Mouse (Mus musculus) lung, postnatal 36 days (tissue): ENCODE measurements around the gene Zbtb1.

Experiments used
- DNase-seq: peaks from one replicate; pipeline ENCODE4 v3.0.0; 2022; ENCODE audit warnings: mixed read lengths

The Zbtb1 gene

GRCm38 (mm10) chr12:76369206-76369977 lies 674 bp upstream of the Zbtb1 start, which contains the start of gene Zbtb25:
Zbtb25 (minus strand) TSS chr12:76369602.
- peak; percentile 80 for DNase-seq

DNA sequence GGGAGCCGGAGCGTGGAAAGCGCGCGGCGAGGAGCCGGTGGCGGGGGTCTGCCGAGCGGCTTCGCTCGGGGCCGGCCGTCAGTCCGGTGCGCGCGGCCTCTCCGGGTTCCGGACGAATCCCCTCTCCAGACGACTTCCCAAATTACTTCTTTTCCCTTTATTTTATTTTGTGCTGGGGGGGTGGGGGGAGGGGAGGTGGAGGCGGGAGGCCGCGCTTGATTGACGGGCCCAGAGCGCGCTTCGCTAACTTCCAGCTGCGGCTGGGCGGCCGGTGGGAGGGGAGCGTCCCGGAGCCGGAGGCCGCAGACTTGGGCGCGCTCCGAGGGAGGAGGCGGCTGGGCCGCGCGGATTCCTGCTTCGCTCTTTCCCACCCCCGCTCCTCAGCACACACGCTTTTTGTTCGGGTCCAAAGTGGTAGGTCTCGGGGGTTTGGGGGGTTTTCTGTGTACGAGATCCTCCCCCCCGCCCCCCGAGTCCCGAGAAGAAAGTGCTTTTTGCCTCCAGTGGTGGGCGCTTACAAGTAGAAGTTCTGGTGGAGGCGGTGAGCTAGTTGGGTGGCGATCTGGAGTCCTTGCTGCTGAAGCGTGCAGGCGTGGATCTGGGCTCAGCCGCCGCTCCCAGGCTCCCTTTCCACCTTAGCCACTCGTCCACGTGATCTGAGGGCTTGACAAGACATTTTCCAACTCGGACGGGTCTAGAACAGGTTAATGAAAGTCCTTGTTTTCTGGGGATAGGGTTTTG lies 935 bp downstream of the Zbtb1 start:
- peak; percentile 80 for DNase-seq

DNA sequence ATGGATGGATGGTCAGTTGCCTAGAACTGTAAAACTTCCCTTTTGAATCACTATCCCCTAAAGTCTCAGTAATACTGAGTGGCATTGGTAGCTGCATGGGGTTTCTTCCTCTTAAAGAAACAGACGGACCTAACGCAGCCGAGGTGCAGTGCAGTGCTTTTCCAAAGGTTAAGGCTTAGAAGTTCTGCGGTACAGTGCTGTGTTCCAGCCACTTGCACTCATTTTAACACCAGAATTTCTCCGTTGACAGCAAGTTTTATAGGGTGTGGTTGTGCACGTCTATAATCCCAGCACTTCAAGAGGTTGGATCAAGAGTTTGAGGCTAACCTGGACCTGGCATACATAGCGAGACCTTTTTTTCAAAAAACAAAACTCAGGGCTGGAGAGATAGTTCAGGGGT lies 2.0 kb downstream of the Zbtb1 start:
- no peak for DNase-seq

GRCm38 (mm10) chr12:76372881-76373818 lies 3.1 kb downstream of the Zbtb1 start:
- DNase-seq: no peak

DNA sequence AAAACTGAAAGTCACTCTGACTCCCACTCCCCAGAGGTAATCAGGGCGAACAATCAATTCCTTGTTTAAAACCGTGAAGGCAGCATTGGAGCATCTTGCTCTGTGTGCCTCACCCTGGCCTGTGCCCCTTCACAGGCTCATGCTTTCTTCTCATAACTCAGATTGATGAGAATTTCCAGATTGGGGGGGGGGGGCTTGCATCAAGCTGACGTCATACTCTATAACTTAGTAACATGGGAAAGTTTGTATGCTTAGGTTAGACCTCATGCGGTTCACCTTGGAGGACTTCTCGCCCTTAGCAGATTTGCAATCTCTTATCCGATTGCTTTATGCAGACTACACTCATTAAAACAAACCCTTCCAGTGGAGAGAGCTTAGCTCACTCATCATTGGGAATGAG lies 3.9 kb downstream of the Zbtb1 start:
- DNase-seq: no peak

- no peak for DNase-seq
Measured at GRCm38 (mm10) chr12:76374911-76375310, 4.8 kb downstream of the Zbtb1 start.

- DNase-seq: no peak
Measured at GRCm38 (mm10) chr12:76375506-76375905, 5.4 kb downstream of the Zbtb1 start.

GRCm38 (mm10) chr12:76376649-76377048 lies 6.6 kb downstream of the Zbtb1 start:
- DNase-seq: peak; percentile 72

GRCm38 (mm10) chr12:76377059-76377458 lies 7.0 kb downstream of the Zbtb1 start:
- peak; percentile 32 for DNase-seq

DNA sequence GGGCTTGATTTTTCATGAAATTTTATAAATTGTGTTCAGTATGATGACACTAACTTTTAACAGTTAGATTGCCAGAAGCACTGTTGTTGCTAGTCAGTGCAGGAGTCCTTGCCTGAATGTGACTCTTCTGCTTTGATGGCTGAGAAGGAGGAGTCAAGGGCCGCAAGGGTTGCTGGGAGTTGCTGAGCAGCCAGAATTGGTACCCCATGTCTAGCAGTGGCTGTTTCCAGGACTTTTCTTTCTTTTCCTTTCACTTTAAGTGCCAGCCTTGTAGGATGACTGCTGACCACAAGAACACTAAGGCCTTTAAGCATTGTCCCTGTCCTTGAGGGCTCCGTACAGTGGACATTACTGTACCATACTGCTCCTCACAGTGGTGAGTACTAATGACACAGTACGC lies 7.7 kb downstream of the Zbtb1 start:
- DNase-seq: no peak

- DNase-seq: no peak
Measured at GRCm38 (mm10) chr12:76378556-76378955, 8.5 kb downstream of the Zbtb1 start.

DNA sequence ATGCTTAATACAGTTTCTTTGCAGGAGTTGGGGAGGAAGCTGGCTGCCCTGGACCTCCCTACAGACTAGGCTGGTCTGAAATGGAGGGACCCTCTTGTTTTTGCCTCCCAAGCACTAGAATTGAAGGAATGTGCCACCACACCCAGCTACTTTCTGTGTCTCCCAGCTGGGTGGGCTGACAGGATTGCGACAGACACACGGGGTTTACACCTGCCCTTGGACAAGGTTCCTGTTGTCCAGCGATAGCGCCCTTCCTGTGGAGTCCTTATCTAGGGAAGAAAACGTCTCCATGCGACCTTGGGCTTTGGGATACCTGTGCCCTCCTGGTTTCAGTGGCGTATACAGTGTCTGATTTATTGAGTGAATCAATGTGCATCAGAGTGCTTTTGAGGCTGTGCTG lies 10.1 kb downstream of the Zbtb1 start:
- DNase-seq: no peak

DNA sequence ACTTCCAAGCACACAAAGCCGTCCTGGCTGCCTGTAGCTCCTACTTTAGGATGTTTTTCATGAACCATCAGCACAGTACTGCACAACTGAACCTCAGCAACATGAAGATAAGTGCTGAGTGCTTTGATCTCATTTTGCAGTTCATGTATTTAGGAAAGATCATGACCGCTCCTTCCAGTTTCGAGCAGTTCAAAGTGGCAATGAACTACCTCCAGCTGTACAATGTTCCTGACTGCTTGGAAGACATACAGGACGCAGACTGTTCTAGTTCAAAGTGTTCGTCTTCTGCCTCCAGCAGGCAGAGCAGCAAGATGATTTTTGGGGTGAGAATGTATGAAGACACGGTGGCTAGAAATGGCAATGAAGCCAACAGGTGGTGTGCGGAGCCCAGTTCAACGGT lies 15.3 kb downstream of the Zbtb1 start:
- peak; percentile 52 for DNase-seq

GRCm38 (mm10) chr12:76388794-76389193 lies 18.7 kb downstream of the Zbtb1 start:
- no peak for DNase-seq

GRCm38 (mm10) chr12:76391595-76392271 lies 21.7 kb downstream of the Zbtb1 start:
- no peak for DNase-seq

DNA sequence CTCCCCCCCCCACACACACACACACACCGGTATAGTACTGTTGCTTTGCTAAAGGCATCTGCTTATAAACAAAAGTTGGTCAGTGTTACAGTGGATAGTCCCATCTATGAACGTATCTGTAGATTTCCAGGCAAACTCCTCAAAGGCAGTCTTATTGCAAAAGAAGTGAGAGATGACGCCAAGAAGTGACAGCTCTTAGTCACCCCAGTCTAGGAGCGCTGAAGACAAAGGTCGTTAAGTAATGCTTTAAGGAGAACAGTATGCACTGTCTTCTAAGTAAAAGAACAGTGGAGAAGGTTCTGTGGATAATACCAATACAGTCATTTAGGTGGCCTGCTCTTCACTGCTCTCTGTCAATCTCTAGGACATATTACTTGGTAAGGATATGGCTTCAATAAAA lies 22.9 kb downstream of the Zbtb1 start:
- no peak for DNase-seq

GRCm38 (mm10) chr12:76397281-76397680 lies 27.2 kb downstream of the Zbtb1 start:
- no peak for DNase-seq

GRCm38 (mm10) chr12:76401674-76402073 lies 31.6 kb downstream of the Zbtb1 start:
- no peak for DNase-seq

- no peak for DNase-seq
Measured at GRCm38 (mm10) chr12:76402991-76403885, 33.2 kb downstream of the Zbtb1 start.

DNA sequence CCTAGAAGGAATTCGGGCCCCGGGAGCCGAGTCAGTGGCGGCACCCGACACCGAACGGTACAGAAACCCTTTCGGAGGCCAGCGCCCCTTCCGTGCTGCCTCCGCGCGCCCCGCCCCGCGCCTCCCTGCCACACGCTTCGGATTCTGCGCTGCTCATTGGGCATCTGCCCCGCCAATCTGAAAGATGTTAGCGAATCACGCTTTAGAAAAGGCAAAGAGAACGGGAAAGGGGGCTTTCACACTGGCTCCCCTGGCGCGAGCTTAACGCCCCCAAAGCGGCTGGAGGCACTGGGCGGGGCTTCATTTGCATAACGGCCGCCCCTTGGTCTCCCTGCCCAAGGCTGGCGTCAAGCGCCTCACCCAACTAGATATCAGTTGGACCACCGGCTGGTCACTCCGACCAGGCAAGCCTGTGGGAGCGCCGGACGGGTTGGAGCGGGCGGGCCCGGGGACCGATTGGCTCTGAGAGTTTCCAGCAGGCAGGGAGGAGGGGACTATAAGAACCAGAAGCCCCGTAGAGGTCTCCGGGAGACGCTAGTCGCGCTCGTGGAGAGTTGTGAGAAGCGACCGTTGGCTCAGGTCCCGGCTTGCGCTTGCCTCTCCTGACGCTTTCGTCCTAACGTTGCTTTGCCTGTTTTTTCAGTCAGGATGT lies 33.9 kb downstream of the Zbtb1 start, which contains the start of gene Hspa2:
Hspa2 (plus strand) TSS at position 291 of the 652 bp plus-strand sequence.
- peak; percentile 100 for DNase-seq

- no peak for DNase-seq
Measured at GRCm38 (mm10) chr12:76404836-76405182, 34.7 kb downstream of the Zbtb1 start.
